Mouse (Mus musculus) MEL (cell line): ENCODE data around the gene Dscam. TPM values are rescaled to one million over a fixed set of nuclear protein-coding genes. Genes with fewer than 3 reads are reported as not detected.

Source experiments
- DNase-seq: peaks from one replicate; pipeline ENCODE4 v3.0.0; 2011; ENCODE audit warnings: low read depth, low spot score
- H3K27ac ChIP-seq: 2 replicates; pipeline ENCODE4 v1.5.1; 2012; ENCODE audit warnings: low read depth, mild to moderate bottlenecking, control low read depth, low read length, moderate library complexity; ENCODE audit not compliant: control insufficient read depth
- H3K27me3 ChIP-seq, 2 experiments: fragments of 150-350 bp in 1 of 2; sonication (generic) in 1 of 2; 2 replicates each; pipeline ENCODE4 v1.6.1; 2012; ENCODE audit warnings: low read length in 2 of 2, mild to moderate bottlenecking in 2 of 2, improper control_type of control experiment in 1 of 2, moderate library complexity in 1 of 2; ENCODE audit not compliant: insufficient read depth in 2 of 2, control insufficient read depth in 1 of 2
- H3K36me3 ChIP-seq, 2 experiments: 2 replicates each; pipeline ENCODE4 v1.6.1; 2012 to 2014; ENCODE audit warnings: low read length in 2 of 2, improper control_type of control experiment in 1 of 2, inconsistent platforms in 1 of 2, mild to moderate bottlenecking in 1 of 2; ENCODE audit not compliant: insufficient read depth in 2 of 2, control insufficient read depth in 1 of 2
- H3K4me1 ChIP-seq, 2 experiments: fragments of 150-350 bp in 1 of 2; sonication (generic) in 1 of 2; 2 replicates each; pipeline ENCODE4 v1.6.1; 2012; ENCODE audit warnings: low read length in 2 of 2, improper control_type of control experiment in 1 of 2, mild to moderate bottlenecking in 1 of 2; ENCODE audit not compliant: insufficient read depth in 2 of 2, control insufficient read depth in 1 of 2
- H3K4me3 ChIP-seq, 2 experiments: fragments of 150-350 bp in 1 of 2; sonication (generic) in 1 of 2; 2 replicates each; pipeline ENCODE4 v1.5.1; 2012; ENCODE audit warnings: low read depth in 2 of 2, low read length in 2 of 2, mild to moderate bottlenecking in 2 of 2, moderate library complexity in 2 of 2, control low read depth in 1 of 2, improper control_type of control experiment in 1 of 2; ENCODE audit not compliant: control insufficient read depth in 1 of 2, insufficient read depth in 1 of 2
- H3K79me2 ChIP-seq: 2 replicates; pipeline ENCODE4 v1.6.1; 2012; ENCODE audit warnings: mild to moderate bottlenecking, low read length, moderate library complexity; ENCODE audit not compliant: control insufficient read depth, poor library complexity, insufficient read depth
- H3K9ac ChIP-seq: 2 replicates; pipeline ENCODE4 v1.6.1; 2012; ENCODE audit warnings: low read depth, mild to moderate bottlenecking, control low read depth, low read length, moderate library complexity; ENCODE audit not compliant: control insufficient read depth, poor library complexity, severe bottlenecking
- H3K9me3 ChIP-seq: fragments of 150-350 bp; sonication (generic); replicated peaks from 2 replicates; pipeline ENCODE4 v1.6.1; 2012; ENCODE audit warnings: mild to moderate bottlenecking, low read length, improper control_type of control experiment, moderate library complexity; ENCODE audit not compliant: insufficient read depth
- BHLHE40 ChIP-seq: IDR thresholded peaks from 2 replicates; pipeline ENCODE4 v1.6.1; 2012; ENCODE audit warnings: low read depth, mild to moderate bottlenecking, inconsistent platforms, low read length, improper control_type of control experiment, borderline replicate concordance
- CHD1 ChIP-seq: IDR thresholded peaks from 2 replicates; pipeline ENCODE4 v1.6.1; 2012; ENCODE audit warnings: low read depth, mild to moderate bottlenecking, inconsistent platforms, low read length, improper control_type of control experiment
- CHD2 ChIP-seq: IDR thresholded peaks from 2 replicates; pipeline ENCODE4 v1.6.1; 2011; ENCODE audit warnings: low read length, improper control_type of control experiment
- E2F4 ChIP-seq: IDR thresholded peaks from 2 replicates; pipeline ENCODE4 v1.6.1; 2011; ENCODE audit warnings: low read depth, low read length, improper control_type of control experiment, borderline replicate concordance
- GABPA ChIP-seq: IDR thresholded peaks from 2 replicates; pipeline ENCODE4 v1.6.1; 2012; ENCODE audit warnings: low read depth, mild to moderate bottlenecking, inconsistent platforms, low read length, improper control_type of control experiment, moderate library complexity
- JUND ChIP-seq: IDR thresholded peaks from 2 replicates; pipeline ENCODE4 v1.6.1; 2011; ENCODE audit warnings: low read depth, mild to moderate bottlenecking, improper control_type of control experiment, low read length
- MAX ChIP-seq: IDR thresholded peaks from 2 replicates; pipeline ENCODE4 v1.6.1; 2011; ENCODE audit warnings: low read length, improper control_type of control experiment
- MEF2A ChIP-seq: IDR thresholded peaks from 2 replicates; pipeline ENCODE4 v1.6.1; 2014; ENCODE audit warnings: low read depth, mild to moderate bottlenecking, inconsistent platforms, low read length, improper control_type of control experiment; ENCODE audit not compliant: poor library complexity, insufficient replicate concordance, severe bottlenecking; ENCODE audit errors: extremely low read depth
- MYB ChIP-seq: IDR thresholded peaks from 2 replicates; pipeline ENCODE4 v1.6.1; 2011; ENCODE audit warnings: mild to moderate bottlenecking, low read depth, low read length, improper control_type of control experiment
- MYC ChIP-seq: IDR thresholded peaks from 2 replicates; pipeline ENCODE4 v1.6.1; 2011; ENCODE audit warnings: low read depth, mild to moderate bottlenecking, low read length, improper control_type of control experiment, moderate library complexity
- NELFE ChIP-seq: IDR thresholded peaks from 2 replicates; pipeline ENCODE4 v1.6.1; 2011; ENCODE audit warnings: low read depth, low read length, improper control_type of control experiment
- NRF1 ChIP-seq: IDR thresholded peaks from 2 replicates; pipeline ENCODE4 v1.6.1; 2014; ENCODE audit warnings: low read depth, mild to moderate bottlenecking, inconsistent platforms, low read length, improper control_type of control experiment, moderate library complexity; ENCODE audit not compliant: poor library complexity, insufficient read depth, severe bottlenecking
- POLR2AphosphoS2 ChIP-seq: IDR thresholded peaks from 2 replicates; pipeline ENCODE4 v1.6.1; 2011; ENCODE audit warnings: low read length, improper control_type of control experiment
- POLR2AphosphoS5 ChIP-seq: IDR thresholded peaks from 2 replicates; pipeline ENCODE4 v1.6.1; 2012; ENCODE audit warnings: low read depth, borderline replicate concordance, mild to moderate bottlenecking, inconsistent platforms, low read length, moderate library complexity, mixed read lengths
- RAD21 ChIP-seq: IDR thresholded peaks from 2 replicates; pipeline ENCODE4 v1.6.1; 2011; ENCODE audit warnings: mild to moderate bottlenecking, low read depth, low read length, improper control_type of control experiment
- SIN3A ChIP-seq: IDR thresholded peaks from 2 replicates; pipeline ENCODE4 v1.6.1; 2012; ENCODE audit warnings: low read length, improper control_type of control experiment, inconsistent platforms
- TAL1 ChIP-seq: IDR thresholded peaks from 2 replicates; pipeline ENCODE4 v1.6.1; 2012; ENCODE audit warnings: mild to moderate bottlenecking, inconsistent platforms, low read length, moderate library complexity, mixed read lengths
- ZKSCAN1 ChIP-seq: IDR thresholded peaks from 2 replicates; pipeline ENCODE4 v1.6.1; 2012; ENCODE audit warnings: low read depth, mild to moderate bottlenecking, inconsistent platforms, low read length, improper control_type of control experiment, moderate library complexity
- polyA plus RNA-seq, 2 experiments: library from polyadenylated mRNA; stranded (reverse) in 1 of 2; unstranded in 1 of 2; fragments of >175 nt in 1 of 2; fragments of >200 nt in 1 of 2; gene quantifications; 2 replicates each; pipeline versions ENCODE4 v1.2.1 to v1.2.4; 2012; ENCODE audit warnings: low replicate concordance in 2 of 2, low read depth in 1 of 2; ENCODE audit not compliant: insufficient read length in 2 of 2, insufficient read depth in 1 of 2, missing spikeins in 1 of 2
- total RNA-seq: library from RNA; depleted of rRNA; stranded (reverse); fragments of 300-350 nt; gene quantifications from 2 replicates; pipeline ENCODE4 v1.2.3, GENCODE M21; 2012

Dscam gene
- total and polyA plus RNA-seq, 3 experiments = not detected

DNA sequence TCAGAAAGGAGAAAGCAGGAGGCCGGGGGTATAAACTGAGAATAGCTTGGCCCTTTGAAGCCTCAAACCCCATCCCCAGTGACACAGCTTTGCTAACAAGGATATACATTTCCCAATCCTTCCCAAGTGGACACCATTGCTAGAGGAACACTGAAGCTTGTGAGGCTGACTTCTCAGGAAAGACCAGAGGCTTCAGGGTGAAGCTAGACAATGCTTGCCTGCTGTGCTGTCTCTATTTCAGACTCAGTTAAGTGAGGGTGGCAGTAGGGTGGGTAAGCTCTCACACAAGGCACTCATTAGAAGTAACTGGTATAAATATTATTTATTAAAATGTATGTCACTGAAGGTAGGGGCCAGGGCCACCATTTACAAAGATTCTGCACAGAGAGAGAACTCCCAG lies 502.1 kb downstream of the Dscam start:
- no peaks in the 10 kb centered on the region for H3K9me3 ChIP-seq
- no peaks in the 10 kb centered on the region for H3K27me3 ChIP-seq
- no peaks in the 10 kb centered on the region for H3K79me2 ChIP-seq
- H3K36me3 ChIP-seq = no peaks in the 10 kb centered on the region
- H3K9ac ChIP-seq = no peak overlapping the region
- TF ChIP-seq ZKSCAN1 (no peak), GABPA (no peak), MEF2A (no peak)
- H3K4me1 ChIP-seq = no peaks in the 10 kb centered on the region
- no peak for DNase-seq
- no peak overlapping the region for H3K27ac ChIP-seq
- H3K4me3 ChIP-seq = no peak overlapping the region

DNA sequence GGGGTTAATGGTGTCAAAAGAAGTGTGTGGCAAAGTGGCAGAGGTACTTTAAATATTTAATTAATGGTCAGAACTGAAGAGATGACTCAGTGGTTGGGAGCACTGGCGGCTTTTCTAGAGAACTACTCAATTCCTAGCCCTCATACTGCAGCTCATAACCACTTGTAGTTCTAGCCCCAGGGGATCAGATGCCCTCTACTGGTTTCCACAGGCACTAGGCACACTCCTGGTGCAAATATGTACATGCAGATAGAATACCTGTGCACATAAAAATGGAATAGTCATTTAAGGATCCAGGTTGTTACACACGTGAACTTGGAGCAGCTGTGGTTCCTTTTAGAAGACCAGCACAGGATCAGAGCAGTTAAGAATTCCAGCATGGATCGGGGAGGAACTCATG lies 509.5 kb downstream of the Dscam start:
- H3K4me3 ChIP-seq = no peak overlapping the region
- H3K9ac ChIP-seq = no peak overlapping the region
- H3K36me3 ChIP-seq = no peaks in the 10 kb centered on the region
- no peak for TF ChIP-seq MEF2A
- TF ChIP-seq MAX = no peak
- TF ChIP-seq NELFE = no peak
- no peak for TF ChIP-seq CHD1
- TF ChIP-seq JUND = no peak
- no peaks in the 10 kb centered on the region for H3K9me3 ChIP-seq
- DNase-seq = no peak
- no peaks in the 10 kb centered on the region for H3K27me3 ChIP-seq
- H3K79me2 ChIP-seq = no peaks in the 10 kb centered on the region
- no peaks in the 10 kb centered on the region for H3K4me1 ChIP-seq
- no peak overlapping the region for H3K27ac ChIP-seq

GRCm38 (mm10) chr16:96659275-96659674 lies 511.3 kb downstream of the Dscam start:
- Histone ChIP-seq H3K4me1 (no peaks in the 10 kb centered on the region), H3K9ac (no peak overlapping the region), H3K9me3 (no peaks in the 10 kb centered on the region), H3K4me3 (no peak overlapping the region), H3K27ac (no peak overlapping the region), H3K36me3 (no peaks in the 10 kb centered on the region), H3K79me2 (no peaks in the 10 kb centered on the region), H3K27me3 (no peaks in the 10 kb centered on the region)
- TF ChIP-seq POLR2AphosphoS2 = no peak
- TF ChIP-seq CHD2 = no peak
- no peak for TF ChIP-seq RAD21
- TF ChIP-seq TAL1 = no peak
- no peak for TF ChIP-seq MYB
- no peak for TF ChIP-seq POLR2AphosphoS5
- TF ChIP-seq MYC = no peak
- no peak for TF ChIP-seq SIN3A
- TF ChIP-seq E2F4 = no peak
- no peak for TF ChIP-seq BHLHE40
- no peak for TF ChIP-seq NRF1
- DNase-seq = no peak
